Mouse (Mus musculus) stomach, postnatal 0 days (tissue): ENCODE results near the gene Prelid1. TPM values are rescaled to one million over a fixed set of nuclear protein-coding genes. Genes with fewer than 3 reads are reported as not detected.

Experiments used
- ATAC-seq: fragments of 200-750 bp; cut with Nextera tagmentation; 2 replicates; pipeline ENCODE4 v1.8.0; 2017; ENCODE audit not compliant: low FRiP score, low TSS enrichment
- DNase-seq: peaks from one replicate; pipeline ENCODE4 v3.0.0-alpha.2; 2016; ENCODE audit warnings: low spot score
- H3K27ac ChIP-seq: fragments of 300-500 bp; sonication (generic); replicated peaks from 2 replicates; pipeline ENCODE4 v1.5.1; 2014; ENCODE audit warnings: mild to moderate bottlenecking, control low read depth
- H3K27me3 ChIP-seq: fragments of 300-500 bp; sonication (generic); 2 replicates; pipeline ENCODE4 v1.6.1; 2014; ENCODE audit warnings: low read length; ENCODE audit not compliant: control insufficient read depth, insufficient read depth
- H3K36me3 ChIP-seq: fragments of 300-500 bp; sonication (generic); 2 replicates; pipeline ENCODE4 v1.6.1; 2014; ENCODE audit warnings: low read length, mixed read lengths; ENCODE audit not compliant: control insufficient read depth, insufficient read depth
- H3K4me1 ChIP-seq: fragments of 300-500 bp; sonication (generic); replicated peaks from 2 replicates; pipeline ENCODE4 v1.6.1; 2014; ENCODE audit warnings: antibody characterized with exemption; ENCODE audit not compliant: control insufficient read depth, insufficient read depth
- H3K4me2 ChIP-seq: fragments of 300-500 bp; sonication (generic); replicated peaks from 2 replicates; pipeline ENCODE4 v1.6.1; 2014; ENCODE audit warnings: low read depth, mild to moderate bottlenecking, control low read depth, moderate library complexity
- H3K4me3 ChIP-seq: fragments of 300-500 bp; sonication (generic); 2 replicates; pipeline ENCODE4 v1.5.1; 2014; ENCODE audit warnings: low read depth, low read length, control low read depth
- H3K9ac ChIP-seq: fragments of 300-500 bp; sonication (generic); 2 replicates; pipeline ENCODE4 v1.6.1; 2014; ENCODE audit warnings: mild to moderate bottlenecking, low read length, control low read depth, mixed read lengths
- H3K9me3 ChIP-seq: fragments of 300-500 bp; sonication (generic); 2 replicates; pipeline ENCODE4 v1.6.1; 2016; ENCODE audit warnings: low read length; ENCODE audit not compliant: control insufficient read depth
- CTCF ChIP-seq: IDR thresholded peaks from 2 replicates; pipeline ENCODE4 v1.5.1; 2016; ENCODE audit warnings: antibody characterized with exemption, low read depth, mild to moderate bottlenecking, moderate library complexity
- EP300 ChIP-seq: optimal IDR thresholded peaks from 2 replicates; pipeline ENCODE3; 2016; ENCODE audit warnings: antibody characterized with exemption
- WGBS: fragments of 180-500 bp; shearing (Covaris S2); extraction: QIAGEN DNeasy Blood & Tissue Kit; methylation state at CpG from one replicate; pipeline ENCODE4 v1.1.7; 2014; 5-methylcytosine and 5-hydroxymethylcytosine counted together
- polyA plus RNA-seq: library from polyadenylated mRNA; unstranded; fragments of >200 nt; fragmentation: Nextera tagmentation; extraction: Ambion mirVana; gene quantifications from 2 replicates; pipeline ENCODE4 v1.2.1, GENCODE M21; 2015

Gene Prelid1
- polyA plus RNA-seq, 1 experiment from 2014 or later: 354 TPM

DNA sequence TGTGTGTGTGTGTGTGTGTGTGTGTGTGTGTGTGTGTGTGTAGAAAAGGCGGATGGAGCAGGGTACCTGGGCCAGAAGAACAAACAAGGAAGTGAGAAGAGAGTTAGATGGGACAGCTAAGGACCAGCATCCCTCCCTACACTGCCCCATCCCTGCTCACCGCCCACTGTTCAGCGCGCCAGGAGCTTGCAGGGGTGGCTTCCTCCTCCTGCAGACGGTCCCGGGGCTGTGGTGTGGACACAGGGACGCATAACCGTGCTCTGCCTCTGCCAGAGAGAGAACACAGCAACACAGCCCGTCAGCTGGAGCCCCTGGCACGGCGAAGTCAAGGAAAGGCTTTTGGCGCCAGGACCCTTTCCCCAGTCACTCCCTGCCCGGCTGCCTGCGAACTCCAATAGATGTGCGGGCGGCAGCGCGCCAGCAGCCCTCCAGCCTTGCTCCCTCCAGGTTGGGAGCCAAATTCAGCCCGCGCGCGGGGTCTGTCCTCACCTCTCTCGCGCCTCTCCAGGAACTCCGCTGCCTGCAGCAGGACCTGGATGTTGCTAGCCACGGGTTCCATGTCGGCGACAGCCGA, 8.9 kb downstream of the Prelid1 start:
- H3K4me1 ChIP-seq: peaks cover 10% of the 10 kb centered on the region; the same call in 1 of the 2 replicates
- H3K27ac ChIP-seq: peak overlapping the region; percentile 35; the same call in 1 of the 2 replicates
- ATAC-seq (no peak; the same call in 1 of the 2 replicates), DNase-seq (no peak)
- peaks cover 10% of the 10 kb centered on the region for H3K36me3 ChIP-seq
- peak overlapping the region; percentile 92 for H3K4me2 ChIP-seq
- peak overlapping the region; percentile 63 for H3K4me3 ChIP-seq
- H3K9ac ChIP-seq: peak overlapping the region; percentile 65
- WGBS: under 1% methylated on average over 27 of the region's 29 CpGs
- TF ChIP-seq EP300 (no peak), CTCF (no peak)
- H3K9me3 ChIP-seq: no peaks in the 10 kb centered on the region
- H3K27me3 ChIP-seq: no peaks in the 10 kb centered on the region

- no peaks in the 10 kb centered on the region for H3K9me3 ChIP-seq
- ATAC-seq (peak; percentile 81), DNase-seq (peak; percentile 90)
- peak within 1 kb of the TSS; percentile 65 for H3K9ac ChIP-seq
- H3K4me1 ChIP-seq: peaks cover 10% of the 10 kb centered on the region; the same call in 1 of the 2 replicates
- H3K27me3 ChIP-seq: no peaks in the 10 kb centered on the region
- peak within 1 kb of the TSS; percentile 63 for H3K4me3 ChIP-seq
- under 1% methylated on average over 74 of the region's 82 CpGs for WGBS
- peaks cover 10% of the 10 kb centered on the region for H3K36me3 ChIP-seq
- peak within 1 kb of the TSS; percentile 92 for H3K4me2 ChIP-seq
- TF ChIP-seq EP300 (no peak), CTCF (no peak)
- H3K27ac ChIP-seq: peak within 1 kb of the TSS; percentile 71
These were observed 9.6 kb downstream of the Prelid1 start, which contains the start of gene Mxd3 for GRCm38 (mm10) chr13:55329683-55330566. Mxd3 (minus strand) TSS chr13:55329823.

DNA sequence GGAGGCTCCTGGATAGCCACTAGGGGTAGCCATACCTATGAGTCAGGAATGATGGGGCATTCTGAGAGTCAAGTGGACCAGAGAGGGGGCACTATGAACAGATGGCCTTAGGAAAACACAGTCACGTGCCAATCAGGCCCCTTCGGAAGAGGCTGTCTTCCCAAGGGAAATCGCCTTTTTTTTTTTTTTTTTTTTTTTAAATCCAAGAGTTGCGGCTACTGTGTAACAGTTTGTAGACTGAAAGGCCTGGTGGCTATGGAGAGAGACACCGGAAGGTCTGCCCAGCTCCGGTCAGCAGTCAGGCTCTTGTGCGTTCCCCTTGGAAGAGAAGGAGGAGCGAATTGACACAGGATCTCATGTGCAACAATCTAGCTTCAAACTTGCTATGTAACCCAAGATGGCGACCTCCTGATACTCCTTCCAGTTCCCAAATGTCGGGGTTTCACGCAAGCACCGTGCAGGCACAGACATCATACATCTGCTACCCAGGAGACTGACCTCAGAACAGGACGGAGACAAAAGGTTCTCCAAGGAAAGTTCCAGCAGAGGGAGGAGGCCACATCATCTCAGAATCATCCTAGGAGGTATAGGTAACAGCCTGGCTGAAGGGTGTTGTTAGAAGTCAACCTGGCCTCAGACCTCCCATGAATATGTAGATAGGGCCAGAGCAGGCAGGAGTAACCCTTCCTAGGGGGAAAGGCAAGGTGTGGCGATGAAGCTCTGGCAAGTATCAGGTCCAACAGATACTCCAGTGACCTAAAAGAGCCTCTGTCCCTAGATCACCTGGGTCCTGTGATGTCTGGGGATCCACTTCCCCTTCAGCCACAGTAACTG, 10.5 kb downstream of the Prelid1 start:
- no peaks in the 10 kb centered on the region for H3K27me3 ChIP-seq
- no peaks in the 10 kb centered on the region for H3K9me3 ChIP-seq
- H3K4me2 ChIP-seq: peak overlapping the region; percentile 92
- ATAC-seq: no peak
- H3K4me3 ChIP-seq: peak overlapping the region; percentile 63
- peaks cover 10% of the 10 kb centered on the region; the same call in 1 of the 2 replicates for H3K4me1 ChIP-seq
- no peak for DNase-seq
- peak overlapping the region; percentile 65; the same call in 1 of the 2 replicates for H3K9ac ChIP-seq
- 0 out of 2 replicates have a peak overlapping the region, but pooled peaks have one; percentile 71 for H3K27ac ChIP-seq
- peaks cover 3% of the 10 kb centered on the region for H3K36me3 ChIP-seq
- TF ChIP-seq EP300 (no peak), CTCF (peak; percentile 60)
- 51% methylated on average over 14 of the region's 14 CpGs for WGBS

- peaks cover 10% of the 10 kb centered on the region; the same call in 1 of the 2 replicates for H3K4me1 ChIP-seq
- no peak overlapping the region for H3K9ac ChIP-seq
- H3K36me3 ChIP-seq: no peaks in the 10 kb centered on the region
- no peak for ATAC-seq
- no peak for DNase-seq
- no peak overlapping the region for H3K27ac ChIP-seq
- 91% methylated on average over 3 of the region's 3 CpGs for WGBS
- H3K27me3 ChIP-seq: no peaks in the 10 kb centered on the region
- H3K9me3 ChIP-seq: no peaks in the 10 kb centered on the region
- TF ChIP-seq EP300 (no peak), CTCF (no peak)
- H3K4me3 ChIP-seq: no peak overlapping the region
- no peak overlapping the region for H3K4me2 ChIP-seq
These were observed 12.0 kb downstream of the Prelid1 start for GRCm38 (mm10) chr13:55332331-55332730.

- DNase-seq (no peak), ATAC-seq (no peak)
- Histone ChIP-seq H3K4me3 (no peak overlapping the region), H3K27ac (no peak overlapping the region), H3K4me2 (no peak overlapping the region), H3K4me1 (no peaks in the 10 kb centered on the region), H3K36me3 (no peaks in the 10 kb centered on the region), H3K27me3 (no peaks in the 10 kb centered on the region), H3K9ac (no peak overlapping the region), H3K9me3 (no peaks in the 10 kb centered on the region)
- 81% methylated on average over 4 of the region's 4 CpGs for WGBS
- TF ChIP-seq CTCF: no peak
- no peak for TF ChIP-seq EP300
These were observed 15.4 kb downstream of the Prelid1 start for GRCm38 (mm10) chr13:55335701-55336100.
